Mouse (Mus musculus) inflammation-experienced regulatory T-cells, adult 6 months (primary cell): ENCODE data around the gene Cnppd1. TPM values are rescaled to one million over a fixed set of nuclear protein-coding genes. Genes with fewer than 3 reads are reported as not detected.
A peak's percentile ranks its signal among the peaks of the same experiment; 100 is the strongest.

Experiments
- ATAC-seq: one replicate; pipeline ENCODE4 v1.8.0; 2017
- polyA plus RNA-seq, 3 experiments: library from polyadenylated mRNA; unstranded; fragments of 100-300 nt; shearing (Covaris generic); gene quantifications; one replicate each; pipeline ENCODE4 v1.2.1; 2017

Cnppd1 gene
- 100 to 1,000 TPM; 120 to 140 (median 139) TPM for polyA plus RNA-seq

DNA sequence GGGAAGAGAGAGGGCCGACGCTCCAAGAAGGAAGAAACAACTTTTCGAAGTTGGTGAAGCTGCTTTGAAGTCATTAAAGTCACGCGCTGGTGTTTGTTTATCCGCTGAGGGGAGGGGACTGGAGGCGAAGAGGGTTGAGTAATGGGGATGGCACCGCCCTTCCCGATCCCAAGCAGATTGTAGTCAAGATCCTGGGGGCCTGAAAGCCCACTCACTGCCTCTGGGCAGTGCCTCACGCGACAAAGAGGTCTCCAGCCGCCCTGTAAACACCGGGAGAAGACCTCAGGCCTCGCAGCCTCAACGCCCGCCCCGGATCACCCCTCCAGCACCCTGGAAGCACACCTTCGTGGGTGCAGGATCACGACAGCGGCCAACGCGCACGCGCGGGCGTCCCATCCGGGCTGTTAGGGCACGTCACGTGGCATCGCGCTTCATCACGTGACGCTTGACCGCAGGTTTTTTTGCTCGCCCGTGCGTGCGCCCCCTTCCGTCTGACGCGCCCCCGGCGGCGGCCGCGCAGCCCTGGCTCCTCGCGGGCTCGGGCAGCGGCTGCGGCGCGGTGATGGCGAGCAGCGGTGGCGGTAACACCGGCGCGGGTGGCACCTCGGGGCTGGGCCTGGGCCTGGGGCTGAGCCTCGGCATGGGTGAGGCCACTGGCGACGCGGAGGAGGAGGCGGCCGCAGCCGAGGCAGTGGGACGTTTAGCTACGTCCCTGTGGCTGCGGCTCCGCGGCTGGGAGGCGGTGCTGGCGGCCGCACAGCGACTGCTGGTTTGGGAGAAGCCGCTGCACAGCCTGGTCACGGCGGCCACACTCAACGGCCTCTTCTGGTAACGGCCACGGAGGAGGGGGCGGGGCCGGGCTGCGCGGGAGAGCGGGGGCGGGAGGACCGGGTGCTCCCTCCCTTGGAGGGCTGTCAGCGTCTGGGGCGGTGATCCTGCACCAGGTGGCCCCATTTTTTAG is at the start of gene Cnppd1, which contains the start of gene Retreg2:
Cnppd1 (minus strand) TSS at position 411 of the 961 bp plus-strand sequence.
Retreg2 (plus strand) TSS at position 478 of the 961 bp plus-strand sequence.
- ATAC-seq: peak; percentile 73

DNA sequence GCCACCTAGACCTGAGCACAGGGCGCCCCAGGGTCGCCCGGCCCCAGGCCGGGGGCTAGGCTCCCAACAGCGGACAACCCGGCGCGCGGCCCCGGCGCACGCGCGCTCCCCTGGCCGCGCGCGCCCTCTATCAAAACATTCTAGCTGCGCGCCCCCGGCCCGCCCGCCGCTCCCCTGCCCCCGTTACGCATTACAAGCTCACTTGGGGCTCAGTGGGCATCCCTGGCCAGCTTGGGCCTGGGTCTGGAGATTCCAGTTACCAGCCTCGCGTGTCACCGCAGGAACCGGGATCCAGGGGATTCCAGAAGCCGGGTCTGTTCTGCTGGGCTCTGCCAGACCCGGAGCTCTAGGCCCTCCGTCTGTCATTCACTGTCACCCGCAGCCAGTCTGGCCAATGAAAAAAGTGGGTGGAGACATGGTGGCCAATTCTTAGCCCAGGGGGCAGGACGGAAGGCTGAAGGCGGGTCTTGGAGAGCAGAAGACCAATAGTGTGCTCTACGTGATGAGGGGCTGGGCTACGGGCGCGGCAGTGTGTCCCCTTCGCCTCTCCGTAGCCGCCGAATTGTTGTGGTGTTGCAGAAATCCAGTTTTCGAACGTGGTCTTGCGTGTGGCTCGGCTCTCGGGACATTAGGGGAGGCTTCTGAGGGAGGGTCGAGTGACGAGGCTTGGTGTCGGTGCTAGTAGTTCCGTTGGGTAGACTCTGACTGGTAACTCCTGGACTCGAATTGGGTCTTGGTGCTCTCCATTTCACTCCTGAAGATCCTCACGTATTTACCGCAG is 49.3 kb upstream of the Cnppd1 start, which contains the start of the genes Ankzf1 and Atg9a:
Ankzf1 (plus strand) TSS at position 530 of the 781 bp plus-strand sequence.
Atg9a (minus strand) TSS at position 575 of the 781 bp plus-strand sequence.
- ATAC-seq: peak; percentile 100

DNA sequence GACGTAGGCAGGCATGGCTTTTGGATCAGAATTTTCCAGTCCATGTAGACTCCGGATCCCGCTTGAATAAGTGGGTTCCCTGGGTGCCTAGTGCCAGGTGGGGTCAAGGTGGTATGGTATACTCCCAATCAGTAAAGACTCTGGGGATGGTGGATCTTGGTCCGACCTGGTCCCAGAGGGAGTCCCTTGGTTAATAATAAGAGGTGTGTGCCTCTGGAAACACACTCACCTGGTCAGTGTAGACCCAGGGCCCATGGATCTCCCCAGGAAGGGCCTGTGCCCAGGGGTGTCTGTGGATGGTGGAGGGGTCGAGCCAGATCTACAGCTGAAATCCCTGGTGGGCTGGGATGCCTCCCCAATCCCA is 48.7 kb upstream of the Cnppd1 start:
- no peak for ATAC-seq

DNA sequence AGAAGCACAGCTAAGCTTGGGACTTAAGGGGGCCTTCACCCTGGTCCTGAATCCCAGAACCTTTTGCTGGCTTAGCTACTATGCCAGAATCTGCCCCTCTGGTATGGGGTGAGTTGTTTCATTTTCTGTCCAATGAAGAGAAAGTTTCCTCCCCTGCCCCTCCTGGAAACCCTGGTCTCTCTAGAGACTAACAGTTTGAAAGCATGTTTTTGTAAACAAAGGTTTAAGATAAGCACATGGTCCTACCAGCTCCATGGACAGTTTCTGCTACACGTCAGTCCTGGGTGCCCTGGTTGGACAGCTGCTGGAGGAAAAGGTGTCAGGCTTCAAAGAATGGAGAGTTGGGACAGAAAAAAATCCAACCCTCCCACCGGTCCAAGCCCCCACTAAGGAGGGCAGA is 48.1 kb upstream of the Cnppd1 start:
- ATAC-seq: no peak

DNA sequence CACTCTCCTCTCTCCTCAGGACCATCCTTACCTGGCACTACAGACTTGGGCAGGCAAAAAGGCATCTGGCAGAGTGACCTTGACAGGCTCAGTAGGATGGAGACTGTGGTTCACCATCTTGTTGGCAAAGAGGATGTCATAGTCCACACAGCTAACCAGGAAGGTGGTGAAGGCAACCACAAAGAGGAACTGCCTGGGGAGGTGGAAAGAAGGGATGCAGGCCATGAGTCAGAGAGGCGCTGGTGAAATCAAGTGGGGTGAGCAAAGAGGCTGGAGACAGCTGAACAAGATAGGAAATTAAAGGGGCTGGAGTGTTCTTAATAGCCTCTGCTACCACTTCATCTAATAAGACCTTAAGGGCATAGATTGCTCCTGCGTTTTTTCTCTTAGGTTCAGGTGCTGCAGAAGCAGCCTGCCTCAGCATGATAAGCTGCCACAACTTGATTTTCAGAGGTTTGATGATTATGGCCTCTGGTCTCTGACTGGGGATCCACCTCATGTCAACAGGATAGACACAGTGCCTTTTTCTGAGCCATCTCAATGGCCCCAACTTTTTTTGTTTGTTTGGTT is 45.5 kb upstream of the Cnppd1 start:
- no peak for ATAC-seq

DNA sequence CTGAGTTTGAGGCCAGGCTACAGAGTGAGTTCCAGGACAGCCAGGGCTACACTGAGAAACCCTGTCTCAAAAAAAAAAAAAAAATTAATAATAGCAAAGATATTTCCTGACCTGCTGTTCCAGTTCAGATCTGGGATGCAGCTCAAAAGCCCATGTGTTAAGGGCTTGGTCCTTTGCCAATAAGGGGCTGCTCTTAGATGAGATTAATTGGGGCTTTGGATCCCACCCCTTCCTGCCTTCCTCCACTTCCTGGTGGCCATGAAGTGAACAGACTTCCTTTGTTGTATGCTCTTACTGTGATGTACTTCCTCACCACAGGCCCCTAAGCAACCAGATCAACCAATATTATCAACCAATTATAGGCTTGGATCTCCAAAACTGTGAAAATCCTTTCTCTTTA is 44.6 kb upstream of the Cnppd1 start:
- ATAC-seq: no peak

DNA sequence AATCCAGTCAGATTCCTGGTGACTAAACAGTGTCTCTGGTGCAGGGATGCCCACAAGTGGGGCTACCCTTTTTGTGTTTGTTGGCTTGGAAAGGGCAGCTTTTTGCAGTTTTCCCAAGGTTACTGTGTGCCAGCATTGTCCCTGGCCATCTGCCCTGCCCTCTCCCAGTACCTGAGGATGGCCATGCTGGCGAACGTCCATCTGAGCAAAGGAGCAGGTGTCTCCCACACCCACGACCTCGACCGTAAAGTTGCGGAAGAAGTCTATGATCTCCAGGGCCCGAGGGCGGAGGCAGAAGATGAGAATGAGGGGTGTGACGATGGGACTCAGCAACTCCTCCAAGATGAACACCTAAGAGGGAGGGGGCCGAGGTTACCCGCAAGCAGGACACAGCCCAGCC is 43.0 kb upstream of the Cnppd1 start:
- no peak for ATAC-seq

DNA sequence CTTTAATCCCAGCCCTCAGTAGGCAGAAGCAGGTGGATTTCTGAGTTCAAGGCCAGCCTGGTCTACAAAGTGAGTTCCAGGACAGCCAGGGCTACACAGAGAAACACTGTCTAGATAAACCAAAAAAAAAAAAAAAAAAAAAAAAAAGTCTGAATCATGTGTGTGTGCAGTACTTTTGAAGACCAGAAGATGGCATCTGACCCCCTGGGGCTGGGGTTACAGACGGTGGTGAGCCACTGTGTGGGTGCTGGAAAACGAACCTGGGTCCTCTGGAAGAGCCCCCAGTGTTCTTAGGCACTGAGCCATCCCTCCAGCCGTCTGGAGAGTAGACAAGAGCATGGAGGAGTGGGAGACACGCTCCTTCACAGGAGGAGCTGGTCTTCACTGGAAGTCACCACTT is 39.6 kb upstream of the Cnppd1 start:
- no peak for ATAC-seq

DNA sequence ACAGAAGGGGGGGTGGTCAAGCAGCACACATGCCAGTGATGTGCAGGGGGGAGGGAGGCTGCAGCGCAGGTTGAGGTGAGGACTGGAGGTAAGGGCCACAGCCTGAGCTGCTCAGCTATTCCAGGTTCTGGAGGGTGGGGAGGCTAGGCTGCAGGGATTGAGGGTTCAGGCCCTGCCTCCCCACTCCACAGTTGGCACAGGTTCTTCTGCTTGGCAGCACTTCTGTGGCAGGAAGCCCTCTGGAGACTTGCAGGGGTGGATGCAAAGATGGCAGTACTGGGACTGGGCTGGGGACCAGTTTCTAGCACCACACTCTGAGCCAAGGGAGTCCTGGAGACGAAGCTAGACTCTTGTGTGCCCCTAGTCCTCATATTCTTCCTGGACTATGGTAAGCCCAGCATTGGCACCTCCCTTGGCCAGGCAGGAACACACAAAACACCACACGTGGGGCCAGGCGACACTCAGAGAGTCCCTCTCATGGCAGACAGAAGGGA is 38.9 kb upstream of the Cnppd1 start:
- no peak for ATAC-seq

DNA sequence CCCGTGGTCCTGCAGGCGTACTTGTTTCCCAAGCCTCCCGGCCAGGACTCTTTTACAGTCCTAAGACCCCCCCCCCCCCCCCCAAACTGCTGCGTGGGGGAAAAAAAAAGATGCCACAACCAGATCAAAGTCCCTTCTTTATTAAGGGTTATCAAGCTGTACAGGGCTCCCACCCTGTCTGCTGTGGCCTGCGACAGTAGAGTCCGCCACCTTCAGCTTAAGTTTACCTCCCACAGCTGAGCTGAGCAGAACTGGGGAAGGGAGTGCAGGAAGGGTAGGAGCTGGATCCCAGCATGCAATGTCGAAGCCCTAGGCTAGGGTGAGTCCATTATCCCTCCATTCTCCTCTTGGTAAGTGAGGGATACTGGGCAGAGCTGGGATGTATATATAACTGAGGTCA is 38.2 kb upstream of the Cnppd1 start:
- ATAC-seq: no peak

DNA sequence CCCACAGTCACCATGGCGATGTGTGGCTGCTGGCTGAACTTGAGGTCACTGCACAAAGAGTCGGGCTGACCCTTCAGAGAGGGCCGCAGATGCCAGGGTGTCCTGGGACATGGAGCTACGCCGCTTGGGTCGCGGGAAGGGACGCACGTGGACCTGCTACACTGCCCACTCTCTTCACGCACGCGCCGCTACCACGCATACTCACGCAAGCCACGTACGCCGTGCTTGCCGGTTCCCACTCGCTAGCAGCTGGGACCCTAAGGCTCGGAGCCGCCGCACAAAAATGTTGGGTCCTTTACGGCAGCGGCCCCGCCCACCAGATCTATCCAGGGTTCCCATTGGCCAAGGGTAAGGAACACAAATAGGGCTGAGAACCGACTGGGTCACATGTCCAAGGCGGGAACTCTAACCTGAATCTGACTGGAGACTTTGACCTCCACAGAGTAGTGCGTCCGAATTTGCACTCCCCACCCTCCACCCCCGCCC is 37.6 kb upstream of the Cnppd1 start, which contains the start of gene Abcb6:
Abcb6 (minus strand) TSS at position 288 of the 486 bp plus-strand sequence.
- peak; percentile 88 for ATAC-seq

DNA sequence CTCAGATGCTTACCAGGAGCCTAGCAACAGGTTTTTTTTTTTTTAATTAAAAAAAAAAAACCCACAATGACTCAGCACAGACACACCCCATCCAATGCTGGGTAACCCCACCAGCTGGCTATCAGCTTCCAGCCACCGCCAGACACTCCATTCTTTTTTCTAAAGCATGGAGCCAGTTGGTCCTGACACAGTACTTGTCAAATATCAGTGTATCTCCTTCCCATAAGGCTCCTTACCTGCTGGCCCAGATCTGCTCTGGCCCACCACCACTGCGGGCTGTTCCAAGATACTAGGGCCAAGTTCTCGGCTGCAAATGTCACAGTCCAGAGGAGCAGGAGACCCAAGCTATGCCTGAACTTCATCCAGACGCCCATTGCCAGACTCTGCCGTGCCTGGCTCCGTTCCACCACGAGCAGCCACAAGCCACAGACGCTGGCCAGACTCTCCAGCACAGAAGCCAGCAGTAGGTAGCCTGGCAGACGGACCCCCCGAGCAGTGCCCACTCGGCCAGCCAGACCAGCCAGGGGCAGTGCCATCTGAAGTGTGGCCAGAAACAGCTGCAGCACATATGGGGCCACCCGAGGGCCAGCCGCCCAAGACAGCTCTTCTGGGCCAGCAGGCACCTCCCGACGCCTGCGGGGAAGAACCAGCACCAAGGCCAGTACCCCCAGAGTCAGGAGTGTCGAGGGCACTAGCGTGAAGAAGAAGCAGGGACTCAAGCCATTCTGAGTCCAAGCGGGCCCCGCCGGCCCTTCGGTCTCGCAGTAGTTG is 37.0 kb upstream of the Cnppd1 start:
- ATAC-seq: peak; percentile 32

DNA sequence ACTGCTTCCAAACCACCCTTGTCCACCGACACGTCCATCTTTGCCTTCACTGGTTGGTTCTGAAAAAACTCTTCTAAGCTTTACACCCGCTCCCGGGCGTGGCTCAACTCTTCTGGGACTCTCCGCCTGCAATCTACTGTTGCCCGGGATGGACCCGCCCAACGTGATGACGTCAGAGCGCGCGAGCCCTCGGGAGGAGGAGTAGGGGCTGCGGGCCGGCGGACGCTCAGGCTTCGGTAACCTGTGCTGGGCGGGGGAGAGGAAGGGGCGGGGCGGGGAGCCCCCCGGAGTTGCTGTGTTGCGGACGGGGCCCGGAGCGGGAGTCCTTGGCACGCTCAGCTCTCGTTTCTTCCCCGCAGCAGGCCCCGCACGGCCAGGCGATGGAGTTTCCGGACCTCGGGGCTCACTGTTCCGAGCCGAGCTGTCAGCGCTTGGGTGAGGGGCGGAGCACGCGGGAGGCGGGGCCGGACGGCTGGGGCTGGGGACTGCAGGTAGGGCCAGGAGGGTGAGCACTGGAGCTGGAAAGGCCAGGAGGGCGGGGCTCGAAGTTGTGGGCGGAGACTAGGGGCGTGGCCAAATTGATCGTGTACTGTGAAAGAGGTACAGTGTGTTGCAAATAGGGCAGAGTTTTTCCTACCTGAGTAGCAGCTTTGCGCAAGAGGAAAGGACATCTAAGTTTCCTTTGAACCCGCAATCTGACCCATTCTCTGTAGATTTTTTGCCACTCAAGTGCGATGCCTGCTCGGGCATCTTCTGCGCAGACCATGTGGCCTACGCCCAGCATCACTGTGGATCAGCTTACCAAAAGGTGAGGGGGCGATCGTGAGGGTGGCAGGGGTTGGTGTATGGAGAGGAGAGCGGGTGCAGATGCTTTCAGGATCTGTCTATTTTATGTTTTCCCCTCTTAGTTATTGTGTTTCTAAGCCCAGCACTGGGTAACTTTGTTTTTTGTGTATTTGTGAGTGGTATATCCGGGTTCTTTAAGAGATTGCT is 26.3 kb upstream of the Cnppd1 start, which contains the start of gene Zfand2b:
Zfand2b (plus strand) TSS at position 175 of the 993 bp plus-strand sequence.
- ATAC-seq: peak; percentile 91

DNA sequence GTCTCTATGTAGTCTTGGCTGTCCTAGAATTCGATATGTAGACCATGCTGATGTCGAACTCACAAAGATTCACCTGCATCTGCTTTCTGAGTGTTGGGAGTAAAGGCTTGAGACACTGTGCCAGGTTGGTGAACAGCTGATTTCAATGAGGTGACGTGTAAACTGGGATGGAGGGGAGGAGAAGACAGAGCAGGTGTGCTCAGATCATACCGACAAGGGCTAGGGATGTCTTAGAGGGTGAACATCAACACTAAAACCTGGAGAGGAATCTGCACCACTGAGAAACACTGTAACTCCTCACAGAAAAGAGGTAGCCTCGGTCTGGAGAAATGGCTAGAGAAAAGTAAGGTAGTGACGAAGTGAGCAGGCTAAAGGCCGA is 25.6 kb upstream of the Cnppd1 start:
- ATAC-seq: peak; percentile 4

DNA sequence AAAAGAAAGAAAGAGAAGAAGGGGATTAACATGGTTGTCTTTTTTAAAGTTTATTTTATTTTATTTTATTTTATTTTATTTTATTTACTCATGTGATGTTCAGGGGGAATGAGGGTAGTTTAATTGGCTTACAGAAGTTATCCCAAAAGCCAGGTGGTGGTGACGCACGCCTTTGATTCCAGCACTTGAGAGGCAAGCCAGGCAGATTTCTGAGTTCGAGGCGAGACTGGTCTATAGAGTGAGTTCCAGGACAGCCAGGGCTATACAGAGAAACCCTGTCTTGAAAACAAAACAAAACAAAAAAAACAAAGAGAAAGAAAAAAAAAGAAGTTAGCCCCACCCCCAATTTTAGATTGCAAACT is 17.7 kb upstream of the Cnppd1 start:
- no peak for ATAC-seq

DNA sequence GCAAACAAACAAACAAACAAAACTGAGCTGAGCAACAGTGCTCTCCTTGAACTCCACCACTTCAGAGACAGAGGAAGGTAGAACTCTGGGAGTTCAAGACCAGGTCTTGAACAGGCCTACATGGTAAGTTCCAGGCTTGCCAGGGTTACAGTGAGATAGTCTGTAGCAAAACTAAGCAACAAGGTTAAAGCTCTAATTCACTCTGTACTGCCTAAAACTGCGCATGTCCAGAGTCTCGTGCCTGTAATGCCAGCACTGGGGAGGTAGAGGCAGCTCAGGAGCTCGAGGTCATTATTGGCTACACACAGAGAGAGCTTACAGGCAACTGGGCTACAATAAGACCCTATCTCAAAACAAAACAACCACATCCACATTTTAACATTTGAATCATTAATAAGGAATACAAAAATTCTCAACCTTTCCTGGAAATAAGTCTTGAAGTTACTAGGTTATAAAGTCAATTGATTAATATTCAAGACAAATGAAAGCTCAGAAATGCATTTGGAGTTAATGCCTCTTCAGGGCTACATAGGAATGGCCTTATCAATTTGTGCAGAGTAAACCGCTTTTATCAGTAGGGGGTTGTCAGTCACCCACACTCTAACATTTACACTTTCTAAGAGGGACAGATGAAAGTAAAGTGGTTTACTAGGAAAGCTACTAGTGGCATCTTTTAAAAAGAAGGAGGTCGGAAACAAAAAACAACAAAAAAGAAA is 17.2 kb upstream of the Cnppd1 start:
- no peak for ATAC-seq

DNA sequence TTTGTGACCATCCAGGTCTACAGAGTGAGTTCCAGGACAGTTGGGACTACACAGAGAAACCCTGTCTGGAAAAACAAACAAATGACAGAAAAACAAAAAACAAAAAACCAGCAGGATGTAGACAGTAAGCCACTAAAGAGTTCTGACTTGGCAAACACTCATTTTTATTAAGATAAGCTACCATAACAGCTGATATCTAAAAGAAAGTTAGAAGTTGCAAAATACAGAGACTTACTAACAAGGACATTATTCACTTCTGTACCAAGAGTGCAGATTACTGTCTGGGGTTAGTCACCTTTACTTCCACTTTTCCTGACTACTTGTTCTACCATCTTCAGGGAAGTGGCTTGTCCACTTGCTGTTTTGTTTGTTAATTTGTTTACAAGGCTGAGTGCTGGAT is 16.5 kb upstream of the Cnppd1 start:
- ATAC-seq: no peak

DNA sequence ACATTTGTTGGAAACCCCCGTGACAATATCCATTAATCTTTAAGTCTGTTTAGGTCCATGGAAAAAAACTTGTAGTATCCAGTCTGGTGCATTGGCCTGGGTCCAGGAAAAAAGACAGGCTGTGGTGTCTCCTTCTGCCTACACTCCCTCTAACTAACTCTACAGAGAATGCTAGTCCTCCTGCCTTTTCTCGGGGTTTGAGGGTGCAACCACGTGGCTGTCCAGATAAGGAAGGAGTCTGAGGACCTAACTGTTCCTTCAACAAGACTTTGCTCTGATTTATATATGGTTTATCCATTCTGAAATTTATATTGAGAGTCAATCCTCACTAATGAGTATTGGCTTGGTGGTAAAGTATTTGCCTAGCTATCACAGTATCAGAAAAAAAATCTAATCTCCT is 13.3 kb upstream of the Cnppd1 start:
- ATAC-seq: no peak

DNA sequence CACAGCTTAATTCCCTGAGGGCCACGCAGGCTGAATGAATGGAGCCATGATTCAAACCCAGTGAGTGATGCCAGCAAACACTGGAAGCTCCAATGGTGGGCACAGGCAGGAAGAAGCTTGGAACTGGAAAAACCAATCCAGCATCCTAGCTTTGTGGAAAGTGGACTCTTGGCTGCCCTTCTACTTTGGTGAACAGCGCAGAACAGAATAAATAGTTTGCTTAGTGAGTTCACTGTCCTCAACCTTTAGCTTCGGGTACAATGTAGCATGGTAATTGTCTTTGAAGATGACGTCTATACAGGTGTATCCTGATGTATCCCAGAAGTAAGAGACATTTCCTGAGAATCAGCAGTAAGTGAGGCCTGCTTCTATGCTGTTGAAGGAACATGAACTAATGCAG is 6.2 kb upstream of the Cnppd1 start:
- no peak for ATAC-seq
